Mouse (Mus musculus): ENCODE data around the gene Kcnc1. TPM values are rescaled to one million over a fixed set of nuclear protein-coding genes. Genes with fewer than 3 reads are reported as not detected.

Gene Kcnc1
- polyA plus RNA-seq, 1 experiment, result not detected

GRCm38 (mm10) chr7:46417467-46417866, 21.2 kb downstream of the Kcnc1 start:
- no peak for TF ChIP-seq POLR2A (IDR thresholded peaks at IDR 0.05; ENCODE audit: borderline replicate concordance, low read depth, low read length)
- no peak for TF ChIP-seq CTCF (IDR thresholded peaks at IDR 0.05; ENCODE audit: low read depth, low read length)
- Histone ChIP-seq H3K4me1 (ENCODE audit: control insufficient read depth, insufficient read depth, low read length) (no peaks in the 10 kb centered on the region), H3K27ac (ENCODE audit: insufficient read depth, low read depth, low read length) (no peak overlapping the region), H3K4me3 (ENCODE audit: insufficient read depth, low read length) (no peak overlapping the region)

GRCm38 (mm10) chr7:46418102-46418622, 21.9 kb downstream of the Kcnc1 start:
- Histone ChIP-seq H3K27ac (ENCODE audit: insufficient read depth, low read depth, low read length) (no peak overlapping the region), H3K4me3 (ENCODE audit: insufficient read depth, low read length) (no peak overlapping the region), H3K4me1 (ENCODE audit: control insufficient read depth, insufficient read depth, low read length) (no peaks in the 10 kb centered on the region)
- no peak for TF ChIP-seq POLR2A (IDR thresholded peaks at IDR 0.05; ENCODE audit: borderline replicate concordance, low read depth, low read length)
- no peak for TF ChIP-seq CTCF (IDR thresholded peaks at IDR 0.05; ENCODE audit: low read depth, low read length)

- no peak overlapping the region for H3K27ac ChIP-seq (ENCODE audit: insufficient read depth, low read depth, low read length)
- no peaks in the 10 kb centered on the region for H3K4me1 ChIP-seq (ENCODE audit: control insufficient read depth, insufficient read depth, low read length)
- no peak overlapping the region for H3K4me3 ChIP-seq (ENCODE audit: insufficient read depth, low read length)
- no peak for TF ChIP-seq CTCF (IDR thresholded peaks at IDR 0.05; ENCODE audit: low read depth, low read length)
- no peak for TF ChIP-seq POLR2A (IDR thresholded peaks at IDR 0.05; ENCODE audit: borderline replicate concordance, low read depth, low read length)
Measured at GRCm38 (mm10) chr7:46421535-46421934, 25.2 kb downstream of the Kcnc1 start.

- H3K4me3 ChIP-seq (ENCODE audit: insufficient read depth, low read length), result no peak overlapping the region
- H3K27ac ChIP-seq (ENCODE audit: insufficient read depth, low read depth, low read length), result no peak overlapping the region
- TF ChIP-seq CTCF (IDR thresholded peaks at IDR 0.05; ENCODE audit: low read depth, low read length) (no peak), POLR2A (IDR thresholded peaks at IDR 0.05; ENCODE audit: borderline replicate concordance, low read depth, low read length) (no peak)
- no peaks in the 10 kb centered on the region for H3K4me1 ChIP-seq (ENCODE audit: control insufficient read depth, insufficient read depth, low read length)
Measured at GRCm38 (mm10) chr7:46422052-46422763, 25.9 kb downstream of the Kcnc1 start.

GRCm38 (mm10) chr7:46422764-46423412, 26.6 kb downstream of the Kcnc1 start:
- Histone ChIP-seq H3K4me1 (ENCODE audit: control insufficient read depth, insufficient read depth, low read length) (no peaks in the 10 kb centered on the region), H3K27ac (ENCODE audit: insufficient read depth, low read depth, low read length) (no peak overlapping the region), H3K4me3 (ENCODE audit: insufficient read depth, low read length) (no peak overlapping the region)
- no peak for TF ChIP-seq POLR2A (IDR thresholded peaks at IDR 0.05; ENCODE audit: borderline replicate concordance, low read depth, low read length)
- TF ChIP-seq CTCF (IDR thresholded peaks at IDR 0.05; ENCODE audit: low read depth, low read length), result peak; percentile 72

- Histone ChIP-seq H3K4me3 (ENCODE audit: insufficient read depth, low read length) (no peak overlapping the region), H3K4me1 (ENCODE audit: control insufficient read depth, insufficient read depth, low read length) (no peaks in the 10 kb centered on the region), H3K27ac (ENCODE audit: insufficient read depth, low read depth, low read length) (no peak overlapping the region)
- TF ChIP-seq CTCF (IDR thresholded peaks at IDR 0.05; ENCODE audit: low read depth, low read length) (no peak), POLR2A (IDR thresholded peaks at IDR 0.05; ENCODE audit: borderline replicate concordance, low read depth, low read length) (no peak)
Measured at GRCm38 (mm10) chr7:46423951-46424350, 27.7 kb downstream of the Kcnc1 start.

- no peaks in the 10 kb centered on the region for H3K4me1 ChIP-seq (ENCODE audit: control insufficient read depth, insufficient read depth, low read length)
- no peak overlapping the region for H3K4me3 ChIP-seq (ENCODE audit: insufficient read depth, low read length)
- TF ChIP-seq CTCF (IDR thresholded peaks at IDR 0.05; ENCODE audit: low read depth, low read length), result no peak
- no peak for TF ChIP-seq POLR2A (IDR thresholded peaks at IDR 0.05; ENCODE audit: borderline replicate concordance, low read depth, low read length)
- H3K27ac ChIP-seq (ENCODE audit: insufficient read depth, low read depth, low read length), result no peak overlapping the region
Measured at GRCm38 (mm10) chr7:46425012-46425411, 28.7 kb downstream of the Kcnc1 start.

GRCm38 (mm10) chr7:46433874-46434273, 37.6 kb downstream of the Kcnc1 start:
- H3K4me3 ChIP-seq (ENCODE audit: insufficient read depth, low read length), result no peak overlapping the region
- no peak overlapping the region for H3K27ac ChIP-seq (ENCODE audit: insufficient read depth, low read depth, low read length)
- H3K4me1 ChIP-seq (ENCODE audit: control insufficient read depth, insufficient read depth, low read length), result no peaks in the 10 kb centered on the region
- TF ChIP-seq POLR2A (IDR thresholded peaks at IDR 0.05; ENCODE audit: borderline replicate concordance, low read depth, low read length) (no peak), CTCF (IDR thresholded peaks at IDR 0.05; ENCODE audit: low read depth, low read length) (no peak)

GRCm38 (mm10) chr7:46435833-46436232, 39.5 kb downstream of the Kcnc1 start:
- H3K4me1 ChIP-seq (ENCODE audit: control insufficient read depth, insufficient read depth, low read length), result no peaks in the 10 kb centered on the region
- no peak overlapping the region for H3K4me3 ChIP-seq (ENCODE audit: insufficient read depth, low read length)
- no peak overlapping the region for H3K27ac ChIP-seq (ENCODE audit: insufficient read depth, low read depth, low read length)
- TF ChIP-seq CTCF (IDR thresholded peaks at IDR 0.05; ENCODE audit: low read depth, low read length) (no peak), POLR2A (IDR thresholded peaks at IDR 0.05; ENCODE audit: borderline replicate concordance, low read depth, low read length) (no peak)

- Histone ChIP-seq H3K4me1 (ENCODE audit: control insufficient read depth, insufficient read depth, low read length) (peaks cover 6% of the 10 kb centered on the region), H3K27ac (ENCODE audit: insufficient read depth, low read depth, low read length) (no peak overlapping the region), H3K4me3 (ENCODE audit: insufficient read depth, low read length) (no peak overlapping the region)
- no peak for TF ChIP-seq POLR2A (IDR thresholded peaks at IDR 0.05; ENCODE audit: borderline replicate concordance, low read depth, low read length)
- no peak for TF ChIP-seq CTCF (IDR thresholded peaks at IDR 0.05; ENCODE audit: low read depth, low read length)
Measured at GRCm38 (mm10) chr7:46438537-46439141, 42.3 kb downstream of the Kcnc1 start.

All from bone marrow macrophage, adult 2 months (primary cell).